Mouse (Mus musculus) bone marrow, adult 2 months (tissue): Measurements from ENCODE around the gene Tex35. TPM values are rescaled to one million over a fixed set of nuclear protein-coding genes. Genes with fewer than 3 reads are reported as not detected.

Experiments
- H3K27ac ChIP-seq: fragments of 200-500 bp; 2 replicates; pipeline ENCODE4 v1.5.1; 2012; ENCODE audit warnings: low read depth, mild to moderate bottlenecking, control low read depth, inconsistent platforms, low read length; ENCODE audit not compliant: control insufficient read depth, poor library complexity, insufficient read depth
- H3K4me1 ChIP-seq: fragments of 200-500 bp; 2 replicates; pipeline ENCODE4 v1.6.1; 2011; ENCODE audit warnings: low read length; ENCODE audit not compliant: control insufficient read depth, insufficient read depth
- H3K4me3 ChIP-seq: fragments of 200-500 bp; replicated peaks from 2 replicates; pipeline ENCODE3; 2011; ENCODE audit warnings: mild to moderate bottlenecking, low read depth, low read length, control low read depth; ENCODE audit not compliant: control insufficient read depth
- CTCF ChIP-seq: fragments of 200-500 bp; IDR thresholded peaks from 2 replicates; pipeline ENCODE4 v1.5.1; 2011; ENCODE audit warnings: low read length, control low read depth; ENCODE audit not compliant: control insufficient read depth, insufficient read depth
- POLR2A ChIP-seq: fragments of 200-500 bp; IDR thresholded peaks from 2 replicates; pipeline ENCODE4 v1.6.1; 2011; ENCODE audit warnings: low read depth, mild to moderate bottlenecking, control low read depth, low read length, borderline replicate concordance; ENCODE audit not compliant: control insufficient read depth
- WGBS: fragments of 180-500 bp; shearing (Covaris S2); methylation state at CpG from one replicate; pipeline ENCODE4 v1.1.7; 2018; 5-methylcytosine and 5-hydroxymethylcytosine counted together
- polyA plus RNA-seq: library from polyadenylated mRNA; stranded (reverse); fragments of >200 nt; gene quantifications from 2 replicates; pipeline ENCODE4 v1.2.4, GENCODE M21; 2011; ENCODE audit warnings: low replicate concordance; ENCODE audit not compliant: missing spikeins, insufficient read depth, insufficient read length

The Tex35 gene
- polyA plus RNA-seq, 1 experiment, result not detected

DNA sequence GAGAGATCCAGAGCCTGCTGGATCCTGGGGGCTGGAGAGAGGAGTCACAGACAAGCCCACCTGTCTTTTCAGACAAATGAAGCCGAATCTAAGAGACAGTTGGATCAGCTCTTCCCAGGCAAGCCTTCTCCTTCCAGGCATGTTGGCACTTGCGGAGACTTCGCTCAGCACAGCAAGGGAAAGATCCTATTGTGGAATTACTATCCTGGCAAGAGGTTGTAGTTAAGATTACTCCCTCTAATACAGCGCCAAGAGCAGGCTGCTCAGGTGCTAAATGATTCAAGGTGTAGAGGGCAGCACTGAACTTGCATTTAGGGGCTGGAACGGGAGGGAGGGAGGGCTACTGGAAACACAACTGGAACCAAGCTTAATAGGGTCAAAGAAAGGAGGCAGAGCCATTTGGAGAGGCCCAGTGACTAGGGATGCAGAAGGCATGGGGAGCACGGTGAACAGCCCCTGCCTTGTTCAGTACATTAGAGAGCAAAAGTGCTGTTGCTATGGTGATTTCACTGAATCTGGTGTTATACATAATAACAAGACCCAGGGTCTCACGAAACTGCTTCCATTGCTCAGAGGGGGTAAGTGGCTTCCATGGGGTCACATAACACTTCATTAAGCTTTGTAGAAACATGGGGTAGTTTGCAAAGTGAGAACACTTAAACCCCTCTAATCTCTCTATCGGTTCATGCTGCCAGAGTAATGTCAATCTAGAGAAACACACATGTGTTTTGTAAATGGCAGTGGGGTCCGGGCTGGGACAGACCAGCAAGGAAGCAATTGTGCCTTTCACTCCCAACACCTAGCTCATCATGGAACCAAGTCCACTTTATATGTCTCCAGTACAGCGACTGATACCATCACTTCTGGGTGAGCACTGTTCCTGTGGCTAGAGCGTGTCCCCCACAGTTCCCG lies 42.4 kb downstream of the Tex35 start:
- Histone ChIP-seq H3K4me1 (peaks cover 3% of the 10 kb centered on the region), H3K27ac (no peak overlapping the region), H3K4me3 (no peak overlapping the region)
- TF ChIP-seq POLR2A, result no peak
- TF ChIP-seq CTCF, result no peak
- 88% methylated on average over 12 of the region's 12 CpGs for WGBS

DNA sequence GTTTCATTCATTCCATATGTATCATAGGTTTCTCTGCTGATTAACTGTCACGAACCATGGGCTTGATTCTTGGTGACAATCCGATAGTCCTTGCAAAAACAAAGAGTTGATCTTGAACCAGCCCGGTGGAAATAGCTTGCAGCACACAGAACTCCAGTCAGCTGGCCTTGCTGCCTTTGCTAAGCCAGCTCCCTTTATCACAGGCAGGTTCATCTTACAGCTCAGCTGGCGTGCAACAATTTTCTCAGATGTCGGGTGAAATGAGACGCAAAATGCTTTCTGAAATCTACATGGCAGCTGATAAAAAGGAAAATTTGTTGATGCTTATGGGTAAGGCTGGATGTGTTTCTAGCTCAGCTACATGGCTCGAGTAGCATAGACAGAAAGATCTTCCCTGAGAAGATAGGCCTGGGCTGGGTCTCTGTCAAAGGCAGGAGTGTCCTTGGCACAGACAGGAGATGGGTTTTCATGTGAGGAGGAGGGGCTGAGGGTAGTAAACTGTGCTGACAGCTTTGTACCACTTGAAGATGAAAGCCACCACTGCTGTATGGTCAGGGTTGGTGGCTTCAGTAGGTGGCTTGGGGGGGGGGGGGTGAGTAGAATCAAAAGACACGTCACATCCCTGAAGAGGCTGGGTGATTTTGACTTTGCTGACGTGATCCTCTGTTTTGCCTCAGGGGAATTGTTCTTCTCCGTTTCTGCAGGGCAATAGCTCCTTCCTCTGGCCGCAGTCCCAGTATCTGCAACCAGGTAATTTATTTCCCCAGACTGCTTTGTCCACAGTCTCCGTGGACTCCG lies 45.0 kb downstream of the Tex35 start:
- 66% methylated on average over 13 of the region's 13 CpGs for WGBS
- H3K27ac ChIP-seq, result no peak overlapping the region
- no peak overlapping the region for H3K4me3 ChIP-seq
- TF ChIP-seq POLR2A, result no peak
- peak; percentile 42; the same call in 1 of the 2 replicates for TF ChIP-seq CTCF
- peaks cover 3% of the 10 kb centered on the region for H3K4me1 ChIP-seq

GRCm38 (mm10) chr1:157062445-157062825 lies 46.0 kb downstream of the Tex35 start:
- Histone ChIP-seq H3K4me1 (peaks cover 3% of the 10 kb centered on the region), H3K4me3 (no peak overlapping the region), H3K27ac (no peak overlapping the region)
- TF ChIP-seq POLR2A (no peak), CTCF (no peak)
- 78% methylated on average over 5 of the region's 5 CpGs for WGBS

DNA sequence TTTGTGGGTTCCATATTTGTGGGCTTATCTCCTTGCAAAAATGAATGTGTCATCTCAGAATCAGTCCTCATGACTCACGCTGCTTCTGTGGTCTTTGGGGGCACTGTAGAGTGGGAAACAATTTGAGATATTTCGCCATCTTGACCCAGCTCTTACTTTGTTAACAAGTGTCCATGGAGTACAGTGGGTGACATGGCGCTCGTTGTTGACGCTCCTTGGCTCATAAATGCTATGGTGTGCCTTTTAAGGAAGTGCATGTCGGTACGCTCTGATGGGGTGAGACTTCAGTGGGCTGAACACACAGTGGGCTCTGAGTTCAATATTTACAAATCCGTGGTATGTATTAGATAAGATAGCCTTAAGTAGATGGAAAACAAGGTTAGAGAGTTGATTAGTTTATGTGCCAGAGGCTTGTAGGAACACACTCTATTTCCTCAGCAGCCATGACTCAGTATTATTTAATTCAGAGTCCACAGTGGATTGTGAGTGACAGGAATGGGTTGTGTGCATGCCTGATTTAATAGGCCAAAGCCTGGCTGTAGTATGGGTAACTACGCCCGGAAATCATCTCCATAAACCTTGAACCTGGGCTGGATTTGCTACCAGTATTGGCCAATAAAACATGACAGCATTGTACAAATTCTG lies 46.6 kb downstream of the Tex35 start:
- WGBS, result 69% methylated on average over 10 of the region's 10 CpGs
- no peak overlapping the region for H3K27ac ChIP-seq
- TF ChIP-seq POLR2A (no peak), CTCF (no peak)
- H3K4me3 ChIP-seq, result no peak overlapping the region
- peaks cover 3% of the 10 kb centered on the region for H3K4me1 ChIP-seq

DNA sequence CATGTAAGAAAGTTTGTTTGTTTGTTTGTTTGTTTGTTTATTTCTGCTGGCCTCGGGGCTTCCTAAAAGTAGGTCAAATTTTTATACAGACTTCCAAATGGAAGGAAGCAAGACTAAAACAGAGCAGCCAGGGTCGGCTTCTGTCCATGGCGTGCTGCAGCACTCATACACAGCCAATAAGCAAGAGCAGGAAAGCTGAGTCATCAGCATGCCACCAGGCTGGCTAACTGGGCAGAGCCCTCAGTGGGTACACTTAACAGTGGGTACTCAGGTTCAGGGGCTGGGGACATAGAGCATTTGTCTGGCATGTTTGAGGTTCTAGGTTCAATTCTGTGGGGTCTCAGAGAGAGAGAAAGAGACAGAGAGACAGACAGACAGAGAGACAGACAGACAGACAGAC lies 47.3 kb downstream of the Tex35 start:
- no peak overlapping the region for H3K4me3 ChIP-seq
- H3K4me1 ChIP-seq, result peaks cover 3% of the 10 kb centered on the region
- no peak overlapping the region for H3K27ac ChIP-seq
- WGBS, result 37% methylated on average over 3 of the region's 3 CpGs
- TF ChIP-seq CTCF (no peak), POLR2A (no peak)

DNA sequence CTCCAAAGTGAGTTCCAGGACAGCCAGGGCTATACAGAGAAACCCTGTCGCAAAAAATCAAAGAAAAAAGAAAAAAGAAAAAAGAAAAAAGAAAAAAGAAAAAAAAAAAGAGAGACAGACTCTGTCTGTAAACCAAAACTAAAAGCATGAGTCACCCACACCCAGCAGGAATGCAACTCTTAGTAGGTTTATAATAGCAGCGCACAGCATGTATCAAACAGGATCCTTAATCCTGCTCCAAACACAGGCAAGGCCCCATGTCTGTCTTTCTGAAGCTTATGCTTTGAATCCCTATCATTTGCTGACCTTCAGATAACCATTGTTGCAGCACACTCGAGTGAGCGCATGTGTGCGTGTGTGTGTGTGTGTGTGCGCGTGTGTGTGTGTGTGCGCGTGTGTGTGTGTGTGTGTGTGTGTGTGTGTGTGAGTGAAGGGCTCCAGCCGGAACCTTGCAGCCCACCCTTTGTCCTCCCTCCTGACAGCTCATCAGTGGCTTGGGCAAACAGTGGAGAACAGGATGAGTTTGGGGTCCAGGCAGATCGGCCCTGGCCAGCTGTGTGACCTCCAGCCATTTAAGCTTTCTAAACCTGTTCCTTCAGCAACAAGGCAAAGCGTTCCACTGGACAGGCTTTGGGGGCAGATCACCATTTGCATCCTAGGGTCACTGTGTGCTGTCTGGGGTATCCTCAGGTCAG lies 47.9 kb downstream of the Tex35 start:
- whole genome bisulfite sequencing, result 86% methylated on average over 12 of the region's 12 CpGs
- H3K27ac ChIP-seq, result no peak overlapping the region
- TF ChIP-seq CTCF, result no peak
- TF ChIP-seq POLR2A, result no peak
- peaks cover 3% of the 10 kb centered on the region for H3K4me1 ChIP-seq
- H3K4me3 ChIP-seq, result no peak overlapping the region

DNA sequence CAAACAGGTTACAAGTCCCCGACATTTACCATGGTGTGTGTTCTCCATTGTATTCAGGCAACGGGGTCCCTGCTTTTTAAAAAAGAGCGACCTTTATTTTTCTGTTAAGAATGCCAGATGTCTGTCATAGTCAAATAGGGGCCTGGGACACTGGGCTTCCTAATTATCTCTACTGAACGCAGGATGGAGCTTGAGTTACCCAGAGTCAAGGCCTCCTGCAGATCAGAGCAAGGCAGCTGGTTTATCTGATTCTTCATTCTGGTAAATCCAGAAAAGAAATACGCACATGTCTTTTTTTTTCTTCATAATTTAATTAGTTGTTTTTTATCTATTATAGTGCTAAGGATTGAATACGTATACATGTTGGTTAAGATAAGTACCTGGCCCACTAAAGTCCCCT lies 52.6 kb downstream of the Tex35 start:
- no peak overlapping the region for H3K4me3 ChIP-seq
- WGBS, result 76% methylated on average over 6 of the region's 6 CpGs
- TF ChIP-seq CTCF, result no peak
- no peak for TF ChIP-seq POLR2A
- no peaks in the 10 kb centered on the region; the same call in 1 of the 2 replicates for H3K4me1 ChIP-seq
- H3K27ac ChIP-seq, result no peak overlapping the region

DNA sequence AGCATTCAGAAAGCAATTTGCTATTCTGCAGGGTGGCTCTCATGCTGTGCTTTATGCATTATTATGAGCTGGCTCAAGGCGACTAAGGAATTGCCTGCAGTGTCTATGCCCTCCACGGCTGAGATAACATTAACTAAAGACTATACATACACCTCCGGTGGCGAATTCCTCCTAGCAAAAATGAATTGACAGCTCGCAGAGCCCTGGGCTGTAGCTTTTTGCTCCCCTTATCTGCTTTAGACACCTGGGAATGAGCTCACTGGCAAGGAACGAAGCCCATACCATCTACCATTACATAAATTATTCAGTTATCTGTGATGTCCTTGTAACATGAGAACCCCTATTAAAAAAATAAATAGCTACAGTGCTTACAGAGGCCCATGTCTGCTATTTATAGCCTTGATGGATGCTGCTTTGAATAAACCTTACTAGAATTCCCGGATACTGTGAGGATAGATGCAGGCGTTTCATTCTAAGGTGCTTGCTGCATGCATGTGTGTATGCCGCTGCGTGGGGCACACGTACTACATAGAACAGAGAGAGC lies 53.1 kb downstream of the Tex35 start:
- no peak overlapping the region for H3K4me3 ChIP-seq
- H3K4me1 ChIP-seq, result no peaks in the 10 kb centered on the region; the same call in 1 of the 2 replicates
- H3K27ac ChIP-seq, result no peak overlapping the region
- WGBS, result 69% methylated on average over 11 of the region's 11 CpGs
- TF ChIP-seq POLR2A (no peak), CTCF (no peak)
